Mouse (Mus musculus) forebrain, embryonic 14.5 days (tissue): ENCODE data around the gene Olfr453. TPM values are rescaled to one million over a fixed set of nuclear protein-coding genes. Genes with fewer than 3 reads are reported as not detected.

Source experiments
- ATAC-seq: fragments of 200-750 bp; cut with Nextera tagmentation; 2 replicates; pipeline ENCODE4 v1.8.0; 2017; ENCODE audit warnings: mild to moderate bottlenecking, moderate library complexity
- DNase-seq: peaks from one replicate; pipeline ENCODE4 v3.0.0-alpha.2; 2015; ENCODE audit warnings: low spot score
- H3K27ac ChIP-seq: fragments of 300-500 bp; sonication (generic); 2 replicates; pipeline ENCODE4 v1.5.1; 2014; ENCODE audit warnings: low read depth, mild to moderate bottlenecking, control low read depth, low read length, moderate library complexity
- H3K27me3 ChIP-seq: fragments of 300-500 bp; sonication (generic); replicated peaks from 2 replicates; pipeline ENCODE4 v1.6.1; 2014; ENCODE audit warnings: low read length, control low read depth, mixed read lengths; ENCODE audit not compliant: control insufficient read depth, insufficient read depth
- H3K36me3 ChIP-seq: fragments of 300-500 bp; sonication (generic); 2 replicates; pipeline ENCODE4 v1.6.1; 2014; ENCODE audit warnings: low read length, control low read depth; ENCODE audit not compliant: control insufficient read depth, insufficient read depth
- H3K4me1 ChIP-seq: fragments of 300-500 bp; sonication (generic); 2 replicates; pipeline ENCODE4 v1.6.1; 2014; ENCODE audit warnings: antibody characterized with exemption, low read length, control low read depth; ENCODE audit not compliant: control insufficient read depth, insufficient read depth
- H3K4me2 ChIP-seq: fragments of 300-500 bp; sonication (generic); 2 replicates; pipeline ENCODE4 v1.6.1; 2014; ENCODE audit warnings: mild to moderate bottlenecking, control low read depth, low read length
- H3K4me3 ChIP-seq: fragments of 300-500 bp; sonication (generic); 2 replicates; pipeline ENCODE4 v1.5.1; 2014; ENCODE audit warnings: low read depth, low read length, control low read depth
- H3K9ac ChIP-seq: fragments of 300-500 bp; sonication (generic); 2 replicates; pipeline ENCODE4 v1.6.1; 2014; ENCODE audit warnings: mild to moderate bottlenecking, low read length, control low read depth, moderate library complexity
- H3K9me3 ChIP-seq: fragments of 300-500 bp; sonication (generic); replicated peaks from 2 replicates; pipeline ENCODE4 v1.6.1; 2016; ENCODE audit warnings: low read length, control low read depth, mixed read lengths; ENCODE audit not compliant: control insufficient read depth
- WGBS: fragments of 180-500 bp; shearing (Covaris S2); extraction: QIAGEN DNeasy Blood & Tissue Kit; methylation state at CpG from one replicate; pipeline ENCODE4 v1.1.7; 2014; 5-methylcytosine and 5-hydroxymethylcytosine counted together
- polyA plus RNA-seq: library from polyadenylated mRNA; unstranded; fragments of >200 nt; fragmentation: Nextera tagmentation; extraction: Ambion mirVana; gene quantifications from 2 replicates; pipeline ENCODE4 v1.2.1, GENCODE M21; 2014

Gene Olfr453
- not detected in 2 replicates for polyA plus RNA-seq

- Histone ChIP-seq H3K4me1 (no peaks in the 10 kb centered on the region), H3K27ac (no peak within 1 kb of the TSS), H3K9me3 (no peaks in the 10 kb centered on the region), H3K4me3 (no peak within 1 kb of the TSS), H3K4me2 (no peak within 1 kb of the TSS), H3K9ac (no peak within 1 kb of the TSS), H3K27me3 (no peaks in the 10 kb centered on the region), H3K36me3 (no peaks in the 10 kb centered on the region)
- 89% methylated on average over 1 of the region's 1 CpGs for WGBS
- DNase-seq (no peak), ATAC-seq (no peak)
Measured at GRCm38 (mm10) chr6:42739071-42739470, at the start of gene Olfr453. Olfr453 (plus strand) TSS chr6:42739371.

GRCm38 (mm10) chr6:42689761-42690160, 49.4 kb upstream of the Olfr453 start:
- Histone ChIP-seq H3K9me3 (no peaks in the 10 kb centered on the region), H3K4me1 (0 out of 2 replicates have a peak, but pooled peaks cover 5% of the 10 kb centered on the region), H3K27ac (no peak overlapping the region), H3K27me3 (no peaks in the 10 kb centered on the region), H3K4me3 (no peak overlapping the region), H3K36me3 (peaks cover 28% of the 10 kb centered on the region), H3K9ac (no peak overlapping the region), H3K4me2 (no peak overlapping the region)
- DNase-seq (no peak), ATAC-seq (no peak)

- peak overlapping the region; percentile 79 for H3K4me3 ChIP-seq
- peak; percentile 92 for DNase-seq
- peak overlapping the region; percentile 96 for H3K9ac ChIP-seq
- H3K36me3 ChIP-seq, result peaks cover 7% of the 10 kb centered on the region; the same call in 1 of the 2 replicates
- H3K4me1 ChIP-seq, result 0 out of 2 replicates have a peak, but pooled peaks cover 5% of the 10 kb centered on the region
- H3K4me2 ChIP-seq, result peak overlapping the region; percentile 75
- H3K9me3 ChIP-seq, result no peaks in the 10 kb centered on the region
- no peaks in the 10 kb centered on the region for H3K27me3 ChIP-seq
- H3K27ac ChIP-seq, result peak overlapping the region; percentile 97
- under 1% methylated on average over 10 of the region's 10 CpGs for WGBS
- ATAC-seq, result peak; percentile 85
Measured at GRCm38 (mm10) chr6:42692154-42692516, 47.0 kb upstream of the Olfr453 start.

GRCm38 (mm10) chr6:42692517-42693190, 46.5 kb upstream of the Olfr453 start:
- WGBS, result under 1% methylated on average over 32 of the region's 32 CpGs
- no peaks in the 10 kb centered on the region for H3K27me3 ChIP-seq
- H3K4me1 ChIP-seq, result 0 out of 2 replicates have a peak, but pooled peaks cover 5% of the 10 kb centered on the region
- ATAC-seq, result peak; percentile 95
- peak overlapping the region; percentile 96 for H3K9ac ChIP-seq
- H3K36me3 ChIP-seq, result peaks cover 6% of the 10 kb centered on the region; the same call in 1 of the 2 replicates
- peak overlapping the region; percentile 79 for H3K4me3 ChIP-seq
- DNase-seq, result peak; percentile 96
- H3K4me2 ChIP-seq, result peak overlapping the region; percentile 75
- H3K9me3 ChIP-seq, result peaks cover under 1% of the 10 kb centered on the region; the same call in 1 of the 2 replicates
- peak overlapping the region; percentile 97 for H3K27ac ChIP-seq

- whole genome bisulfite sequencing, result under 1% methylated on average over 28 of the region's 28 CpGs
- peak; percentile 100 for ATAC-seq
- peak within 1 kb of the TSS; percentile 73 for H3K4me3 ChIP-seq
- peak; percentile 95 for DNase-seq
- peak within 1 kb of the TSS; percentile 98 for H3K27ac ChIP-seq
- H3K9ac ChIP-seq, result peak within 1 kb of the TSS; percentile 94
- no peaks in the 10 kb centered on the region for H3K36me3 ChIP-seq
- H3K9me3 ChIP-seq, result no peaks in the 10 kb centered on the region
- no peaks in the 10 kb centered on the region for H3K27me3 ChIP-seq
- peak within 1 kb of the TSS; percentile 67 for H3K4me2 ChIP-seq
- H3K4me1 ChIP-seq, result peaks cover 16% of the 10 kb centered on the region
Measured at GRCm38 (mm10) chr6:42709291-42710211, 29.6 kb upstream of the Olfr453 start, which contains the start of gene Tcaf1. Tcaf1 (minus strand) TSS chr6:42710088.

- H3K4me2 ChIP-seq, result no peak overlapping the region
- no peaks in the 10 kb centered on the region for H3K4me1 ChIP-seq
- no peaks in the 10 kb centered on the region for H3K27me3 ChIP-seq
- H3K36me3 ChIP-seq, result no peaks in the 10 kb centered on the region
- 77% methylated on average over 8 of the region's 8 CpGs for WGBS
- no peak overlapping the region for H3K9ac ChIP-seq
- H3K9me3 ChIP-seq, result no peaks in the 10 kb centered on the region
- H3K27ac ChIP-seq, result no peak overlapping the region
- H3K4me3 ChIP-seq, result no peak overlapping the region
- ATAC-seq (no peak), DNase-seq (no peak)
Measured at GRCm38 (mm10) chr6:42714668-42715067, 24.5 kb upstream of the Olfr453 start.

- Histone ChIP-seq H3K4me2 (no peak overlapping the region), H3K27me3 (no peaks in the 10 kb centered on the region), H3K9ac (no peak overlapping the region), H3K4me1 (no peaks in the 10 kb centered on the region), H3K36me3 (no peaks in the 10 kb centered on the region), H3K4me3 (no peak overlapping the region), H3K9me3 (no peaks in the 10 kb centered on the region), H3K27ac (no peak overlapping the region)
- ATAC-seq (no peak), DNase-seq (no peak)
Measured at GRCm38 (mm10) chr6:42717973-42718372, 21.2 kb upstream of the Olfr453 start.

- no peaks in the 10 kb centered on the region for H3K4me1 ChIP-seq
- H3K4me3 ChIP-seq, result no peak overlapping the region
- 79% methylated on average over 5 of the region's 5 CpGs for WGBS
- H3K9ac ChIP-seq, result no peak overlapping the region
- DNase-seq (no peak), ATAC-seq (no peak)
- H3K27ac ChIP-seq, result no peak overlapping the region
- H3K9me3 ChIP-seq, result no peaks in the 10 kb centered on the region
- H3K27me3 ChIP-seq, result no peaks in the 10 kb centered on the region
- no peaks in the 10 kb centered on the region for H3K36me3 ChIP-seq
- no peak overlapping the region for H3K4me2 ChIP-seq
Measured at GRCm38 (mm10) chr6:42742303-42742702, 3.1 kb downstream of the Olfr453 start.
